Mouse (Mus musculus) stomach, postnatal 0 days (tissue): Measurements from ENCODE around the gene Ptger3.

Experiments
- CTCF ChIP-seq: IDR thresholded peaks from 2 replicates; pipeline ENCODE4 v1.5.1; 2016; ENCODE audit warnings: antibody characterized with exemption, low read depth, mild to moderate bottlenecking, moderate library complexity
- EP300 ChIP-seq: optimal IDR thresholded peaks from 2 replicates; pipeline ENCODE3; 2016; ENCODE audit warnings: antibody characterized with exemption

DNA sequence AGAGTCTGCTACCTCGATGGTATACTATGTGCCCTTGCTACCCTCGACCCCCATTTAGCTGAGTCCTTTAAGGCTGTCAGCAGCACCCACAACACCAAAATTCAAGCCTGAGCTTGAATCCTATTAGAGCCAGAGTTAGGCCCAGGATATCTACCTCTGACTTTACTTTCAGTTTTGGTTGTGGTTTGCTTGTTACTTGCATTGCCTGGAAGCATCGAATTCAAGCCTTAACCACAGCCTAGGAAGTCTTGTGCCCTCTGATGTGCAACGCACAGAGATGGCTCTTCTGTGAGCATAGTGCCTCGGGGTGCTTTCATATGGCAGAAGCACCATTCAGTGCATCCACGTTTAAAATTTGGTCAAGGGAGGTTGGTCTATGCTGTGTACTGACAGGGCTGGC, 5.3 kb downstream of the Ptger3 start:
- TF ChIP-seq CTCF, result no peak
- TF ChIP-seq EP300, result no peak
